Mouse (Mus musculus) lung, adult 18-20 months (tissue): ENCODE data around the gene Chdh.

Source experiments
- DNase-seq, 2 experiments: peaks; one replicate each; pipeline ENCODE4 v3.0.0; 2022; ENCODE audit warnings: mixed read lengths in 2 of 2

Chdh gene

DNA sequence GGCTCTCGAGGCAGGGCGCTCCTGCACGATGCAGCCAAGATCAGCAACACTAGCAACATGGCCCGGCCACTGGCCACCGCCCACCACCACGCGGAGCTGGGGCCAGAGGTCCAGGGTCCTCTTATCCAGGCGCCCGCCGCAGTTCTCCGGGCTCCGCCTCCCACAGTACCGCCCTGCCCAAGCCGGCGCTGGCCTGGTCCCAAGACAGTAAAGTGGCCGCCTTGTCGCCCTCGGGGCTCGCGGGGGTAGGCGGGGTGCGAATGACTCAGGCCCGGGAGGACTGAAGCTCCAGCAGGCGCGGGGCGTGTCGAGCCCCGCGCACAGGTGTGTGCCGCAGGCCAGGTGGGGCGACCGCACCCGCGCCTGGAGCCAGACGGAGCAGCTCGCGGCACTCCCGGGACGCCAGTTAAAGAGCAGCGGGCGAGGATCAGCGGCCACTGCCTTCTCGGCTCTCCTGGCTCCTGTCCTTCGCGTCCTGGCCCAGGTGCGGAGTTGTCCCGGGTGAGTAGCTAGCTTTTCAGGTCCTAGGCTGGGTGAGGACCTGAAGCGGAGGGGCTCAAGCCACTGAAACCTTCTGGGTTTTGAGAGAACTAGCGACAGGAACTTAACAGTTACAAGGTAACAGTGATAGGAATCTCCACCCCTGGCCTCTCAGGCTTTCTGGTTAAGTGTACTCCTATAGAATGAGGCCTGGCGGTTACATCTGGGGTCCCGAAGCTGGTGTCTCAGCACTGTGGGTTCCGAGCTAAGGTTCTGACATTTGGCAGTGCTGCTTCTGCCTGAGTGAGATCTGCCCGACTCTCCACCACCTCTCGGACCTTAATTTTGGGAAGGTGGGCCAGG, at the start of gene Chdh, which contains the start of gene Il17rb:
TSS of gene Chdh (plus strand) at position 291 of the 843 bp plus-strand sequence.
TSS of gene Il17rb (minus strand) at position 164 of the 843 bp plus-strand sequence.
- peak; percentile 68 to 76 for DNase-seq

- no peak for DNase-seq
Observed at GRCm38 (mm10) chr14:29967611-29968010, 41.2 kb upstream of the Chdh start.

- DNase-seq, result peak; percentile 98 to 99
Observed at GRCm38 (mm10) chr14:29968075-29968821, 40.6 kb upstream of the Chdh start, which contains the start of gene Selenok. Gene Selenok (plus strand): TSS chr14:29968308.

GRCm38 (mm10) chr14:29971446-29971845, 37.4 kb upstream of the Chdh start:
- DNase-seq, result no peak

DNA sequence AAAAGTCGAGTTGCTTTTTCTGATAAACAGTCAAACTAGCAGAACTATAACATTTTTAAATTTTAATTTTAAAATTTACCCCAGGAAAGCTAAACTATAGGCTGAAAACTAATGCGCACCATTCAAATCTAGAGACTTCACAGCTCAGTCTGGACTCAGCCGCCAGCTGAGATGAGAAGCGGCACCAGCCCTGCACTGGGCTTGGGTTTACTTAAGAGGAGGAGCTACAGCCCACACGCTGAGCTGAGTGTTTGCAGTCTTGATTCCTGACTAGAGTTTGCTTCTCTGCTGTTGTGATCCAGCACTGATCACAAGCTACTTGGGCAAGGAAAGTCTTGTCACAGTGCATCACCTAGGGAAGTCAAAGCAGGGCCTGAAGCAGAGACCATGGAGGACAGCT, 36.8 kb upstream of the Chdh start:
- DNase-seq, result peak in 1 of 2 experiments; percentile 7

DNA sequence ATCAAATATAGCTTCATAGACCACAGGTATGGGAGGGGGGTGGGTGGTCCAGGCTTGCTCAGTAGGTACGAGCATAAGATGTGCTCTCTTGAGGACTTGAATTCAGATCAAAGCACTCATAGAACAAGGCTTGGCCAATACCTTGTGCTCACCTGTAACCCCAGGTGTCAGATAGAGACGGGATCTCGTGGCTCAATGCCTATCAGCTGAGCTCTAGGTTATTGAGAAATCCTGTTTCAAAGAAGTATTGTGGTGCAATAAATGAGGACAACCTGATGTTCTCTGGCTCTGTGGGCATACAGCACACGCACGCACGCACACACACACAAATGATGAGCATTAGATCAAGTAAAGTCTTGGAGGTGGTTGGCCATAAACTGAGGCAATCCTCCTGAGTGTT, 31.9 kb upstream of the Chdh start:
- DNase-seq, result no peak

DNA sequence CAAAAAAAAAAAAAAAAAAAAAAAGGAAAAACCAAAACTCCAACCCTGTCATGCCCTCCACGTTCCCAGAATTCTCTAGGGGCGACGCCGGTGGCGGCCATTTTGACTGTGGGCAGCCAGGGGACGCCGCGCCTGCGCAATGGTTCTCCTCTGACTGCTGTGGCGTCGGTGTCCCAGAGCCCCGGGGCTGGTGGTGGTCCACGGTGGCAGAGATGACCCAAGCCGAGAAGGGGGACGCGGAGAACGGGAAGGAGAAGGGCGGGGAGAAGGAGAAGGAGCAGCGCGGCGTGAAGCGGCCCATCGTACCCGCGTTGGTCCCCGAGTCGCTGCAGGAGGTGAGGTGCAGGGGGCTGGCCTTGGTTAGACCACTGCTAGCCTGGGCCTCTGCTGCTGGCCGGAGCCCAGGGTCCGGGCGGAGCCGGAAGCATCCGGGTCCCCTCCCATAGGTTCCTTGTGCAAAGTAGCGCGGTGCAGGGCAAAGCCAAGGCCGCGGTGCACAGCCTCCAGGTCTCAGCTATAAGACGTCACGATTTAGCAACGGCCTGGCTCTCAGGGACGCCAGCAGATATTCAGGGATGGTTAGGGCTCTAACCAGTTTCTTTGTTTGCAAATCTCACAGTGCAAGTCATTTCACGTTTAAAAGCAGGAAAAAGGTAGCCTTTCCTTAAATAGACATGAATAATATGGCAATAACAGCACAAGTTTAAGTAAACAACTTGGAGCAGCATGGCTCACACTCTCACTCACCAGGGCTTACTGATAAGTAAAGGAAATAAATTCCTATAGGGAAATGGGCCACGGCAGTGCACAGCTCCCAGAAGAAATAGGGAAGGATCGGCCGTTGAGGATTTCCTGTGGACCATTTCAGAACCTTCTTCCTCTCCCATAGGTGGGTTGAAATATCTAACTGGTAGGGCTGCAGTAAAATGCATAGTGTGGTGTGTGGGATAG, 30.3 kb upstream of the Chdh start, which contains the start of gene Actr8:
TSS of gene Actr8 (plus strand) at position 84 of the 951 bp plus-strand sequence.
- DNase-seq, result peak; percentile 94 to 95

DNA sequence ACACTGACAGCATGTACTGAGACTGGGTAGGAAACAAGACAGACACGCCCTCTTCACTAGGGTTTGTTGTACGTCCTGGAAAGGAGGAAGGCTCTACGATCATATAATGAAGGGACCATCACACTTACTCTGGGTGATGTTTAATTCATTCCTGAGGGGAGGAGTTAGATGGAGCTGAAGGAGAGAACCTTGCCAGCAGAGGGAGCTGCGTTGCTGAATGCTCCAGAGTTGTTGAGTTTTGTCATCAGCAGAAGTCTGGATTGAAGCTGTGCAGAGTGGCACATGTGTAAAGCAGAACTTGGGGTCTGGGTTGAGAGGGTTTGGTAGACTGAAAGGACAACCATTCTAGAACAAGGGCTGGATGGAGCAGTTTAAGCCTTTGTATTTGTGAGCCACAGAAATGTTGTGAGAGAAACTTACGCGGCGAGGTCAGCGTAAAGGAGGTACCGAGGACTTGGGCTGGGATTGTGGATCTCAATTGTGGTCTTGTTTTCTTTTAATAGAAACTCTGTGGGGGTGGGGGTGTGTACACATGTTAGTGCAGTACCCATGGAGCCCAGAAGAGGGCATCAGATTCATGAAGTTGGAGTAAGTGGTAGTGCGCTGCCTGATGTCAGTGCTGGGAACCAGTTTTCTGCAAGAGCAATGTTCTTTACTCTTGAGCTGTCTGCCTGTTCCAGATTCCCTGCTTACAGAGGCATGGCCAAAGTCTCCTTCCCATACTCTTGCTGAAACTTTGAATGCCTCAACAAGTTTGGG, 28.2 kb upstream of the Chdh start:
- no peak for DNase-seq

DNA sequence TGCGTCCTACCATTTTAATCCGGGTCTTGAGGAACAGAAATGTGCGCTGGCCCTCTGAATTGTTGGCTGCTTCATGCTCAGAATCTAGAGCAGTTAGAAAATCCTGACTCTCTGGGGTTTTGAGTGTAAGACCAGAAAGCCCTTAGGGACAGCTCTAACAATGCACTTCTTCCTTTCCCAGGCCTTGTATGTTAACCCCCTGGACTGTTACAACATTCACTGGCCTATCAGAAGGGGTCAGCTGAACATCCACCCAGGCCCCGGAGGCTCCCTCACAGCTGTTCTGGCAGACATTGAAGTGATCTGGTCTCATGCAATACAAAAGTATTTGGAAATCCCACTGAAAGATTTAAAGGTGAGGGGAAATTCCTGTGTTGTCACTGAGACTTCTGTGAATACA, 22.7 kb upstream of the Chdh start:
- no peak for DNase-seq

DNA sequence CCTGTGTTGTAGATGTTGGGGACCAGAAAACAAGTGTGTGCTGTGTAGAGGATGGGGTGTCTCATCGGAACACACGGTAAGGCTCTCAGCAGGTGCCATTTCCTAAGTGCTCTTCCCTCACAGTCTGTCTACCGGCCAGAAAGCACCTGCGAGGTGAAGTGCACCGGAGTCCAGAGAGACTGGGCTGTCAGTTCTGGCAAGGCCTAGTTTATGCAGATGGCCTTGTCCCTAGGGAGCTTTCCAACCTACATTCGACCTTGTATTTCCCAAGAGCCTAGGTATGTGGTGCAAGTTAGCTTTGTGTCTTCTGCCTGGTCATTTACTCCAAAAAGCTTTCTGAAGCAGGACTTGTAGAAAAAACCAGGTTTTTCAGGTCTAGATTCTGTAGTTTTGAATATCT, 21.5 kb upstream of the Chdh start:
- no peak for DNase-seq

DNA sequence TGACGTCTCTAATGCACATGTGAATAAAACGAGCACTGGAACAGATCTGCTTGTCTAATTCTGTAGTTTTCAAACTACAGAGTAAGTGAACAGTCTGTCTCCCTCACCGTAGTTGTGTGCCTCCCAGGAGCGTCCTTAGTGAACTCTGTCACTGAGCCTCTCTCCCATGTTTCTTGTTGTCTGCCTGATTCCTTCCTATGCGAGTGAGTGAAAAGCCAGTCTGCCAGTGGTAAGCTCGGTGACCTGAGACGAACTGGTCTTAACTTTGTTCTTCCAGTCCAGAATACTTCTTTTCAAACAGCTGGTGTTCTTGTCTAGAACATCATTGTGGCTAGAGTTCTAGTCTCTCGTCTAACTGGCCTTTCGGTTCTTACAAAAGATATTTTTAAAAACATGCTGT, 21.1 kb upstream of the Chdh start:
- DNase-seq, result no peak

DNA sequence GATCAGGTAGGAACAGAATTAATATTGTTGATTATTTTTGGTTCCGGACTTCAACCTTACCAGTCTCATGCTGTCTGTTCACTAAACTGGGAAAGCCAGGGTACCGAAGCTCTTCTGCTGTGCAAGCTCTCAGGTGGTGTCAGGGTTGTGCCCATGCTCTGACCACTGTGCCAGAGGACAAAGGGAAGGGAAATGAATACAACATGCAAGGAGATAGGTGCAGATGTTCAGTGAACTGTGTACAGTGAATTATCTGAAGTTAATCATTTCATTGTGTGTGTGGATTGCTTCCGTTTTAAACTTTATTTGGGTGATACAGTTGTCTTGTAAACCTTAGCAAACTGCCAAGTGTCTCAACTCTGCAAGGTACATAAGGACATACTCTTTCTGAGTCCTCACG, 20.5 kb upstream of the Chdh start:
- no peak for DNase-seq

GRCm38 (mm10) chr14:29994976-29995375, 13.8 kb upstream of the Chdh start:
- DNase-seq, result no peak

GRCm38 (mm10) chr14:29996000-29996751, 12.6 kb upstream of the Chdh start:
- DNase-seq, result no peak

- no peak for DNase-seq
Observed at GRCm38 (mm10) chr14:29997345-29997744, 11.5 kb upstream of the Chdh start.

DNA sequence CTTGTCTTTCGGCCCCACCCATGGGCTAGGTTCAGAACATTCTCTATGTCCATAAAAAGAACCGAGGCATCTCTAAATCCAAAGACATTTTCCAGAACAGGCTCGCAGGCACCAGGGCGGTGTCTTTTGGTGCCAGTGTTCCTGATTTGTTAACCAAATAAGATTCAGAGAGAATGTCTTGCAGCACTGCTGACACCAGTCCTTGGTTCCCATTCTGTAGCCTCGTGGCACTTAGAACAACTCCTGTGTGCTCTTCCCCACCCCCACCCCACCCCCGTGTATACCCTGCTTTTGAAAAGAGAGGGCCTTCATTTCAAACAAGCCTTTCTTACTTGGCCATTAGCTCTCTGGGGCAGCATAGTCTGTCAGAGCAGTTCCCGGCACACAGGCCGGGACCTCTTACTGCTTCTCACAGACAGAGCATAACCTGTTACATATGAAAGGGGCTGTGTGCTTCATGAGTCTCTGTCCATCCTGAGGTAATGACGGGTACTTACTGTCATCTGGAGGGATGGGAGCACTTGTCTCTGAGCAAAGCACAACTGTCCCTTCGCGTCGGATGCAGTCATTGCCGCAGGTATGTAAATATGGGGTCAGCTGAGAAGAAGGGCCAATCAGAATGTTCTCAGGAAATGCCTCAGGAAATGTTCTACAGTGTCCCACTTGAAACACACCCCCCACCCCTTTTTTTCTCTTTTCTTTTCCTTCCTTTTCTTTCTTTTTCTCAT, 9.9 kb upstream of the Chdh start:
- DNase-seq, result no peak

DNA sequence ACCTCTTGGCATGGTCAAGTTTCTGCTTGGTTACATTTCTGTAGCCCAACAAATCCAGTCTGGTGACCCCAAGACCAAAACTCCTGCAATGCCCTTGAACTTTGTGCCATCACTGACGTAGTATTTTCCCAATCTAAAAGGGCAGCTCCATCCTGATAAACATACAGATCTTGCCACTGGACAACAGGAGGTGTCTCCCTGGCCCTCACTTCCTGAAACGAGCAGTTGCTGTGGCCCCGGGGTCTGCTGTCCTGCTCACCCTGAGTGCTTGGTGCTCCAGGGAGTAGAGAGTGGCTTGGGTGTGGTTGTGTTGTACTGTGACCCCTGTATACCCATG, 9.4 kb upstream of the Chdh start:
- DNase-seq, result no peak

GRCm38 (mm10) chr14:30009864-30010560, 1.2 kb downstream of the Chdh start:
- DNase-seq, result peak; percentile 52 to 66

GRCm38 (mm10) chr14:30011886-30012560, 3.2 kb downstream of the Chdh start:
- no peak for DNase-seq
